Mouse (Mus musculus) embryonic stem cell, embryonic (primary cell): ENCODE measurements around the gene Socs3.

Experiments used
- CTCF ChIA-PET, 4 experiments: fragments of 300-600 bp in 2 of 4; fragments of 350-600 bp in 2 of 4; sonication (Branson Sonifier 250); formaldehyde crosslinking; loops; one replicate each; lab custom pipeline; 2022; ENCODE audit warnings: inconsistent platforms in 2 of 4; lab: Charles Lee
- POLR2A ChIA-PET, 4 experiments: fragments of 300-600 bp in 2 of 4; fragments of 350-600 bp in 2 of 4; sonication (Branson Sonifier 250); formaldehyde crosslinking; loops; one replicate each; lab custom pipeline; 2022; ENCODE audit warnings: antibody characterized with exemption in 4 of 4, inconsistent platforms in 1 of 4; lab: Charles Lee

Socs3 gene

DNA sequence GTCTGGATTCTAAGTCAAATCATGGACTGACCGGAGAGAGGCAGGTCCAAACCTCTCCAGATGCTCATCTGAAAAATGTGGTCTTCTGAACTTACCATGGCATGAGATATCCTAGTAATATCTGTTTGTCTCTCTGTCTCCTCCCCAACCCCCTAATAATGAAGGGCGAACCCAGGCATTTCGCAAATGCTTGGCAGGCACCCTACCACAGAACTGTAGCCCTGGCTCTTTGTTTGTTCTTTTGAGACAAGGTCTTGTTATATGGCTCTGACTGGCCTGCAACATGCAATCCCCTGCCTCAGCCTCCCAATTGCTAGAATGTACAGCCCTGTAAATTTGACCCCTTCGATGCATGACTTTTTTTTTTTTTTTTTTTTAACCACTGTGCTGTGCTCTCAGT lies 10.7 kb downstream of the Socs3 start:
- ChIA-PET CTCF (interaction anchor here in 3 of 4 experiments (0.6 to 1.4 kb wide), 5 partner anchors 10 to 955 kb away, joined by 3 to 6 read pairs (median 3); no protein-coding TSS in a partner anchor), POLR2A (interaction anchor here in 2 of 4 experiments (1.0 to 16.8 kb wide), 13 partner anchors 7 to 78 kb away, joined by 3 to 236 read pairs (median 4); partner anchors contain the start of gene Socs3 (in 2 of the 2))

DNA sequence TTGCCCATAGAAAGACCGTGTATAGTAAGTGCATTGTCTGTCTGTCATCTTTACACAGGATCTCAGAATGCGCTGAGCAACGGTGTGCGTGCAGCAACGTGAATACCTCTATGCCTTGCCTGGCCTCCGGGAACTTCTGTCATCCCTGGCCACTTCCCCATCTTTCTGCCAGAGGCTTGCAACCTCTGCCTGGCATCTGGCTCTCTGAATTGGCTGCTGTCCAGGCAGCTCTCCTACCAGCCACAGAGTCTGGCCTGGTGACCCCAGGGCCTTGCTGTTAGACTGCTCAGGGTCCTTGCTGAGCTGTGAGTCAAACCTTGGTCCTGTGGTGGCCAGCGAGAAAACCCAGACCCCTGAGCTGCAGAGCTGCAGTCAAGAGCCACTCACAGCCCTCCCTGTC lies 11.7 kb downstream of the Socs3 start:
- ChIA-PET POLR2A (interaction anchor here in 3 of 4 experiments (0.6 to 16.8 kb wide), 13 partner anchors 8 to 69 kb away, joined by 3 to 236 read pairs (median 3); partner anchors contain the start of gene Socs3 (in 3 of the 3)), CTCF (interaction anchor here in 2 of 4 experiments (0.6 to 1.4 kb wide), 3 partner anchors 9 to 1062 kb away, joined by 3 to 6 read pairs (median 3); no protein-coding TSS in a partner anchor)

DNA sequence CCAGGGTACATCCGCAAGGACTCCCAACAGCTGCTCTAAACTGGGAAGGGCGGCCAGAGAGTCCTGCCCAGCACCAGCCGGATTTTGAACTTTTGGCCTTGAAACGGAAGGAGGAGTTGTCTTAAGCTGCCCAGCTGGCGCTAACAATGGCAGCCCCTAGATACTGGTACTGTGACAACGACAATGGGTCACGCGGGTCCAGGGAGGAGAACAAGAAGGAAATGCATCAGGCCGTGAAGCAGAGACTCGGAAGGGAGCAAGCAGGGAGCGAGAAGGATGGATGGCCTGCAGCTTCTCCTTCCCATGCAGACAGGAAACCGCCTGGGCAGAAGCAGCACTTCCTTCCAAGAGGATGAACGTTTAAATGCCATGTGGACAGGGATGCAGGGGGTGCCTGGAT lies 14.2 kb downstream of the Socs3 start:
- CTCF ChIA-PET: interaction anchor here in 1 of 4 experiments (0.6 kb wide), 2 partner anchors 16 to 37 kb away, joined by 3 to 4 read pairs; no protein-coding TSS in a partner anchor
- POLR2A ChIA-PET: interaction anchor here in 3 of 4 experiments (0.6 to 16.8 kb wide), 20 partner anchors 8 to 87 kb away, joined by 3 to 236 read pairs (median 4); partner anchors contain the start of gene Socs3 (in 2 of the 3)

DNA sequence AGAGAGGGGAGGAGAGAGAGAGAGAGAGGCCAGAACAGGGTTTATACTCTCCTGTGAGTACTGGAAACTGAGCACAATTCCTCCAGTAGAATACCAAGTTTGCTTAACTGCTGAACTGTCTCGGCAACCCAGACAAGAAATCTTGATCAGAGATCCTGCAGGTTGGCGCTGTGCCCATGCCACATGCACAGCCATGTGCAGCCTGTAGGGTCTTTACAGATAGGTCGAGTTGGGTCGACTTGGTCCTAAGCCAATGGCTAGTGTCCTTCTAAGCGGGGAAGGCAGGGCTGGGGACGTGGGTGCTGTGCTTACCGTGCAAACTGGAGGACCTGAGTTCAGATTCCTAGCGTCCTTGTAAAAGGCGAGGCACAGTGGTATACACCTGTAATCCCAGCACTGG lies 15.0 kb downstream of the Socs3 start:
- POLR2A ChIA-PET: interaction anchor here in 3 of 4 experiments (0.6 to 16.8 kb wide), 11 partner anchors 9 to 96 kb away, joined by 3 to 236 read pairs (median 5); partner anchors contain the start of gene Socs3 (in 2 of the 3)
- CTCF ChIA-PET: no interaction called here

DNA sequence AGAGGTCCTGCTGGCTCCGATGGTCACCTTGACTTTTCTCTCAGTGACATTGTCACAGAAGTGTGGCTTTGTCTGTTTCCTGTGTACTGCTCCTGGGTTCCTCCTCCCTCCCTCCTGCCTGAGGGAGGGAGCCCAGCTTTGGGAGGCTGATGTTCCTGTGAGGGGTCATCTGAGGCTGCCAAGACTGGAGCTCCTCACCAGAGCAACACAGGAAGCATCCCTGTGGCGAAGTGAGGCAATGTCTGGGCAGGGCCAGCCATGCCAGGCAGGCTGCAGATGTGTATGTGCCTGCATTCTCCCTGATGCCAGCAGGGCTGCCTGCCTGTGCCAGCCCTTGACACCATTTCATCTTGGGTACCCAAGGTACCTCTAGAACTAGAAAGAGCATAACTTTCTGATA lies 15.8 kb downstream of the Socs3 start:
- CTCF ChIA-PET: no interaction called here
- POLR2A ChIA-PET: interaction anchor here in 3 of 4 experiments (0.6 to 16.8 kb wide), 6 partner anchors 9 to 180 kb away, joined by 3 to 236 read pairs (median 4); partner anchors contain the start of gene Socs3 (in 2 of the 3)

DNA sequence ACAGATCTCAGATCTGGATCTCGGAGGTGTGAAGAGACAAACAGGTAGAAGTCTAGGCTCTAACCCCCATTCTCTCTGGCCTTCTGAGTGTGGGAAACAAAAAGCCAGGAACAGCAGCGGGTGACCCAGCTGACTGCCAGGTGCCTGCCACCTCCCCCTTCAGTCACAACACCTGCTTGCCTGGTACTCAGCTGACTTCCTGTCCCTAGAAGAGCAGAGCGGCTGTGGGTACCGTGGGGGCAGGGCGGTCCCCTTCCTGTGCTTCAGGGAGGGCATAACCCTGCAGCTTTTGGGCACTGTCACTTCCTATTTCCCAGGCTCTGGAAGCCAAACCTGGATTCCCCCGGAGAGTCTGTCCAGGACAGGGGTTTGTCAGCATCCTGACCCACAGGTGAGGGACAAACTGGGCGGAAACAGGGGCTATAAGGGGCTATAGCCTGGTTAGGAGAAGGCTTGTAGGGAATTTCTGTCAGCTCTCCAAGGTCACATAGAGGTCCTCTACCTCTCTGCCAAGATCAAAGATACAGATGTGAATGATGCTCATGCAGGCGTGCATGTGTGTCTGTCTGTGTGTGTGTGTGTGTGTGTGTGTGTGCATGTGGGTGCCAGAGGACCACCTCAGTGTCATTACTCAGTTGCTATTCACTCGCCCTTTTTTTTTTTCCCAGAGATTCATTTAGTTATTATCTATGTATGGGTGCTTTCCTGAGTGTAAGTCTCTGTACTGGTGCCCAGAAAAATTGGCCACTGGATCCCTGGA lies 17.5 kb downstream of the Socs3 start:
- CTCF ChIA-PET: interaction anchor here in 2 of 4 experiments (0.6 to 1.3 kb wide), 4 partner anchors 15 to 78 kb away, joined by 3 to 6 read pairs (median 4); no protein-coding TSS in a partner anchor
- POLR2A ChIA-PET: interaction anchor here in 3 of 4 experiments (0.6 to 16.8 kb wide), 14 partner anchors 8 to 83 kb away, joined by 3 to 236 read pairs (median 3); partner anchors contain the start of gene Socs3 (in 2 of the 3)

DNA sequence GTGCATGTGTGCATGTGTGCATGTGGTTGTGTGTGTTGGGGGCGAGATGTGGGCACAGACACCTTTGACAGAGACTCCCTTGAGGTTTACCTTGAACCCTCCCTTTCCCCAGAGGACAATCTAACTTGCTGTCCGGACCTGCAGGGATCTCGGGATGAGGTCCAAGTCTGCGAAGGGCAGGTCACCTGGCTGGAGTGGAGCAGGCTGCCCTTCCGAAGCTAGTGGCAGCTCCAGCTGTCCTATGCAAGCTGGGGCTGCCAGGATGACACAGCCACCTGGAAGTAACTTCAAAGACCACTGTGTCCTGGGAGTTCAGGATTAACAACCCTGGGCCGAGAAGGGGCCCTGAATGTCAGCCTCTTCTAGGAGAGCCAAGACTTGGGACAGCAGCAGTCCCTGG lies 18.5 kb downstream of the Socs3 start:
- POLR2A ChIA-PET: interaction anchor here in 3 of 4 experiments (0.6 to 16.8 kb wide), 10 partner anchors 8 to 832 kb away, joined by 3 to 236 read pairs (median 8); partner anchors contain the start of gene Socs3 (in 2 of the 3)
- CTCF ChIA-PET: no interaction called here

DNA sequence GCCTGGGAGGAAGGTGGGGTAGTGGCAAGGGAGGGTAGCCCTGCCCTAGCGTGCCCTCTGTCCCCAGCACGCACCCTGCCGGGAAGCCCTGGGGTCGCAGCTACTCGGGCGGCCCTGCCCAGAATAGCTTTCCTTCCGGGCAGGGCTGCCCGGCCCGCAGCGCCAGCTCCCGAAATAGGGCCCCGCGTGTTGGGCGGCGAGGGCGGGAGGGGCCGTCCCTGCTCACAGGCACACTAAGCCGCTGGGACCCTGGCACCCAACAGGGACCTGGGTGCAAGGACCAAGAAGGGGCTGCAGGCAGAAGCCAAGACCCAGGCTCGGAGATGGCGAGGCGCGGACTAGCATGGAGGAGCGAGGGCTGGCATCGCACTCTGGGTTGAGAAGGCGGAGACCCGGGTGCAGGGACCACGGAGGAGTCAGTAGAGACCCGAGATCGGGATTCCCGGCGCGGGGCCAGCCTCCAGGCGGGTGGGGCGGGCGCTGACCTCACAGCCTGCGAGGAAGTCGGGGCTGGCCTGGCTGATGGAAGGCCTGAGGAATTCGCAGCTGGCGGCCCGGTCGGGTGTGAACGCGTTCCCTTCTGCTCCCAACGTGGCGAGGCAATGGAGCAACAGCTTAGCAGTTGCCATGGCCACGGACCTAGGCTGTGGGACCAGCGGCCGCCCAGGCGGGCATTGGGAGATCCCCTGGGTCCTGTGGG lies 20.3 kb downstream of the Socs3 start:
- CTCF ChIA-PET: interaction anchor here (0.5 to 1.8 kb wide), 17 partner anchors 9 to 1141 kb away, joined by 3 to 8 read pairs (median 4); partner anchors contain the start of gene Socs3 (in 2 of the 4)
- POLR2A ChIA-PET: interaction anchor here (0.5 to 16.8 kb wide), 33 partner anchors 8 to 474 kb away, joined by 3 to 236 read pairs (median 5); partner anchors contain the start of gene Socs3 (in 2 of the 4)

DNA sequence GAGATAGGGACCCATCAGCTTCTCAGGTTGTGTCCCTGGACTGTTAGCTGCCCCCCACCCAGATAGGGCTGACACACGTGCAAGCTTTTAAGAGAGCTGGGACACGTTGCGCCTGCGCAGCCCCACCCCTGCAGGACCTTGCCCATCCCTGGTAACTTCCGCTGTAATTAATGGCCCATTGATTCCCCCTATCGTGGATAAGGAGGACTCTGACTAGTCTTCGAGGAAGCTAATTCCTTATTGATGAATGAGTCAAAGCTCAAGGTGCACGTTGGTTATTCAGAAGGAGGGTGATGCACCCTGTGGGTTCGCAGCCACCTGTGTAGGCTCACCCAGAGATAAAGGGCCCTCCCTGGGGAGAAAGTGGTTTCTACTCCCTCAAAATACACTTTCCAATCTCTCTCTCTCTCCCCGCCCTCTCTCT lies 22.8 kb downstream of the Socs3 start:
- ChIA-PET POLR2A (interaction anchor here in 2 of 4 experiments (0.5 to 16.8 kb wide), 17 partner anchors 9 to 612 kb away, joined by 3 to 236 read pairs (median 3); partner anchors contain the start of gene Socs3 (in 2 of the 2)), CTCF (interaction anchor here (0.6 to 2.1 kb wide), 8 partner anchors 12 to 1298 kb away, joined by 3 to 9 read pairs (median 5); partner anchors contain the start of gene Socs3 (in 3 of the 4))

DNA sequence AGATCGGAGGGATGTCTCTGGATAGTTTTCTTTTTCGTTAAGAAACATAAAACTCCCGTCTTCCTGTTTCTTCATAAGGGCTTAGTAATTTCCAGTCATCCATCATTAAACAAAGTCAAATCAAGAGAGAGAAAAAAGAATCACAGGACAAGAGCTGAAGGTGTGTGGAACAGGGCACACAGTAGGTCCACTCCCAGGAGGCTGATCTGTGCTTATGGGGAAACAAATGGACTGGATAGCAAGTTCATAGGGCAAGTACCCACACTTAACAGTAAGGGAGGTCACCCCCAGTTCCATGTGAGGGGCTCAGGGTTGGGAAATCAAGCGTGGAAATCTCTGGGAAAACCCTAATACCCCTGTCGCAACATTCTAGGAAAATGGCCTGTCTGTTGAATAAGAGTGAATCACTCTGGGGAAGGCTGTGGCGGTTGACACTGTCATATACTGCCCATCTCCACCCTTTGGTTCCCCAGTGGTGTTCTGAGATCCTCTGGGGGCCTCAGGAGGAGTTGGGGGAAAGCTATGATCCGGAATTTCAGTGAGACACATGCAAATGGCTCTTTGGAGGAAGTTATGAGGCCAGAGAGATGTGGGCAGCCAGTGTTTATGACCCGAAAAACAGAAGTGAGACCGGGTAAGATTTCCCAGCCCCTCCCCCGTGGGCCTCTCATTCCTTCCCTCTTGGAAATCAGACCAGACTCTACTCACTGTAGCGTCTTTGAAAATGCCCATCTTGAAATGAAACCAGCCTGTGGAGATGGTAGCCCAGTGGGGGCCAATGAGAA lies 23.5 kb downstream of the Socs3 start:
- ChIA-PET CTCF (interaction anchor here (0.6 to 2.1 kb wide), 10 partner anchors 11 to 1299 kb away, joined by 3 to 9 read pairs (median 4); partner anchors contain the start of gene Socs3 (in 2 of the 4)), POLR2A (interaction anchor here in 3 of 4 experiments (0.5 to 16.8 kb wide), 21 partner anchors 8 to 626 kb away, joined by 3 to 236 read pairs (median 3); partner anchors contain the start of gene Socs3 (in 3 of the 3))

DNA sequence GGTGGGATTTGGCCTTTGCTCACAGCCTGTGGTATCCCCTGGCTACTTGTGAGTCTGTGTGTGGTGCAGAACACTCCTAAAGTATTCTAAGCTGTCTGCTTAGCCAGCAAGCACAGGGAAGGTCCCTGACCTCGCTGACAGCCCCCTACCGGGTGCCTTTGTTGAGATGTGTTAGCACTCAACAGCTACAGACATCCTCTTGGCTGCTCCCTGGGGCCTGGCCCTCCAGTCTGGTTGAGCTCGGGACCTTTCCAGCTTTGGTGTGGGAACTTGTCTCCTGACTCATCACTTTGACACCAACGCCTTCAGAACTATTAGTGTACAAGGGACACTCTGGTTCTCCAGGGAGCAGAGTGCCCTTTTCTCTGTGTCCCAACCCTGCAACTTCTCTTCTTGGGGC lies 28.0 kb downstream of the Socs3 start:
- ChIA-PET POLR2A (interaction anchor here in 3 of 4 experiments (0.5 to 5.5 kb wide), 26 partner anchors 8 to 295 kb away, joined by 3 to 36 read pairs (median 4); partner anchors contain the start of gene Socs3 (in 2 of the 3)), CTCF (interaction anchor here (0.6 to 1.9 kb wide), 9 partner anchors 27 to 80 kb away, joined by 3 to 14 read pairs (median 5); partner anchors contain the start of gene Socs3 (in 2 of the 4))

DNA sequence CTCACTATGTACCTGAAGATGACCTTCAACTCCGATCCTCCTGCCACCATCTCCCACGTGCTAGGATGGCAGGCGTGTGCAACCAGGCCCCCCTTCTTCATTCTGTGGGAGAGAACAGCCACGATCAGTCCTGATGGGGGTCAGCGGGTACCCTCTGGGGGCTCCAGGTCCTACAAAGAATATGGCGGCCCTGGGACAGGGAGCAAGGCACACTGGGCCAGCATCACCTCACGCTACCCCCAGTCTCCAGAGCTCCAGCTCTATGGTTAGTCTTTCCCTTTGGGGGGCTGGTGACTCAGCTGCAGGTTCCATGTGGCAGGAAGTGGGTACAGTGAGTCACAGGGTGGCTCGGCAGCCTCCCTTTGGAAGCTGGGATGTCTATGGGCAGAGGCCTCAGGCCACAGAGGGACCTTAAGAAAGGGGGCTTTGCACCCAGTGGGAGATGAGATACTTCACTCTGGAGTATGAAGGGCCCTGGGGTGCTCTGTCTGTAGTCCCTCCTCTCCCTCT lies 28.5 kb downstream of the Socs3 start:
- CTCF ChIA-PET: interaction anchor here (0.7 to 1.9 kb wide), 7 partner anchors 28 to 81 kb away, joined by 3 to 7 read pairs (median 4); partner anchors contain the start of gene Socs3 (in 1 of the 4)
- POLR2A ChIA-PET: interaction anchor here in 3 of 4 experiments (0.6 to 5.5 kb wide), 22 partner anchors 8 to 212 kb away, joined by 3 to 36 read pairs (median 5); partner anchors contain the start of gene Socs3 (in 2 of the 3)

DNA sequence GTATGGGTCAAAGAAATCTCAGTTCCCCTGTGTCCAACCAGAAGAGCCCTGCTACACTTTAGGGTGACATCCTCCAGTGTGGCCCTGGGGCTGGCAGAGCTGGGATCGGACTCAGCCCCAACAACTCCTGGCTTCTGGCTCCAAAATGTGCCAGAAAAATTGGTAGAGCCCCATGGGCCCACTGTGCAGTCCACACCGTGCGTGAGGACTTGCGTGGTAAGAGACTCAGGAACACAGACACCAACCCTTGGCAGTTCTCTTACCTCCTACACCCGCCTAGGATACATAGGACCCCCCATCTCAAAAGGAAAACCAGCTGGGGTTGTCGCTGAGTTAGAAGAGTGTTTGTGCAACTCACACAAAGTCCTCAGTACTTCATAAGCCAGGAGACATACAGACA lies 29.0 kb downstream of the Socs3 start:
- CTCF ChIA-PET: interaction anchor here in 3 of 4 experiments (0.9 to 1.9 kb wide), 4 partner anchors 28 to 77 kb away, joined by 3 to 7 read pairs (median 6); partner anchors contain the start of gene Socs3 (in 1 of the 3)
- POLR2A ChIA-PET: interaction anchor here in 3 of 4 experiments (0.5 to 5.5 kb wide), 14 partner anchors 9 to 613 kb away, joined by 3 to 36 read pairs (median 5); partner anchors contain the start of gene Socs3 (in 2 of the 3)

DNA sequence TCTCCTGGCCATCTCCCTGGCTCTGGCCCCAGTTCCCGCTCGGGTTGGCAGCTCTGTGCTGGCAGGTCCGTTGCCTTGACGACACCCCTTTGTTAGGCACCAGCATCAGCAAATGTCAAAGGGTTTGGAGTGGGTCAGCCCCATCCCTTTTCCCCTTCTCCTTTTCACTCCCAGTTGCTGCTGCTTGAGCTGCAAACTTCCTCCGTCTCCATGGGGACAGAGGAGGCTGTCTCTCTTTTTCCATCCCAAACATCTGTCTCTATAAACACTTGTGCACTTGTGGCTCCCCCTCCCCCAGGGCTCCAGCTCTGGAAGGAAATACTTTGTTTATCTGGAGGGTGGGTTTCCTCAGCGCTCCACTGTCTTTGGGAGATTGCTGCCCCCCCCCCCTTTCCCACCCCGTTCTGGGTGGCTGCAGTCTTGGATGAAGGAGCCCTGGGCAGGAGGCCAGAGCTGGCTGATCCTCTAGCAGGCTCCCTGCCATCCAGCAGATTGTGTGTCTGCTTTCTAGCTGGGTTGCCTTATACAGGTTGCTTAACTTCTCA lies 30.0 kb downstream of the Socs3 start:
- ChIA-PET CTCF (interaction anchor here in 1 of 4 experiments (0.7 to 0.9 kb wide), 2 partner anchors 27 to 78 kb away, joined by 3 to 4 read pairs; no protein-coding TSS in a partner anchor), POLR2A (interaction anchor here in 3 of 4 experiments (0.6 to 5.5 kb wide), 15 partner anchors 9 to 1439 kb away, joined by 3 to 36 read pairs (median 4); partner anchors contain the start of gene Socs3 (in 1 of the 3))

DNA sequence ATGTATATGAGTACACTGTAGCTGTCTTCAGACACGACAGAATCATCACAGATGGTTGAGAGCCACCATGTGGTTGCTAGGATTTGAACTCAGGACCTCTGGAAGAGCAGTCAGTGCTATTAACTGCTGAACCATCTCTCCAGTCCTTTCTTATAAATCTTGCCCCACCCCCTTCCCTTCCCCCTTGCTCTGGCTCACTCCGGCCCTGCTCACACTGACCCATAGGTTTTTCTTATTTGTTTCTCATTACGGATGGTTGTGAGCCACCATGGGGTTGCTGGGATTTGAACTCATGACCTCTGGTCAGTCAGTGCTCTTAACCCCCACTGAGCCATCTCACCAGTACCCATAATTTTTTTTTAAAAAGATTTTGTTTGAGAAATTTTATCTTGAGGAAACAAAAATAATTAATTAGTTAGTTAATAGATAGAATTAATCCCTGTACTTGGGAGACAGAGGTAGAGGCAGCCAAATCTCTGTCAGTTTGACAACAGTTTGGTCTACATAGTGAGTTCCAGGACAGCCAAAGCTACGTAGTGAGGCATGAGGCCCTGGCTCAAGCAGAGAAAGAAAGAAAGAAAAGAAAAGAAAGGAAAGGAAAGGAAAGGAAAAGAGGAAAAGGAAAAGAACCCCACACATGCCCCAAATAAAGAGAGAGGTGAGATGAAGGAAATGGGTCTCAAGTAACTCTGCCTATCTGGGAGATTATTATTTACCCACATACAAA lies 30.7 kb downstream of the Socs3 start:
- CTCF ChIA-PET: no interaction called here
- POLR2A ChIA-PET: interaction anchor here in 3 of 4 experiments (1.0 to 7.4 kb wide), 12 partner anchors 8 to 36 kb away, joined by 3 to 102 read pairs (median 4); partner anchors contain the start of gene Socs3 (in 2 of the 3)
